Mouse (Mus musculus) megakaryocyte-erythroid progenitor cell, adult 5-6 weeks (primary cell): Measurements from ENCODE around the gene Son. TPM values are rescaled to one million over a fixed set of nuclear protein-coding genes. Genes with fewer than 3 reads are reported as not detected.

Experiments used
- ATAC-seq: replicated peaks from 2 replicates; pipeline ENCODE4 v1.8.0; 2016; ENCODE audit warnings: mild to moderate bottlenecking, inconsistent platforms; ENCODE audit not compliant: severe bottlenecking, poor library complexity, low FRiP score, low TSS enrichment
- total RNA-seq, 2 experiments: library from RNA; stranded (forward) in 1 of 2; stranded (reverse) in 1 of 2; fragments of 200-1000, 215-1000 nt in 1 of 2; fragments of >200 nt in 1 of 2; fragmentation: Nextera tagmentation in 1 of 2; gene quantifications; 2 replicates each; pipeline ENCODE4 v1.2.3; 2014 to 2017

Son gene
- total RNA-seq, 2 experiments from 2014 or later, result 196 to 233 TPM

GRCm38 (mm10) chr16:91678147-91678911 lies 31.0 kb downstream of the Son start:
- ATAC-seq, result no peak

DNA sequence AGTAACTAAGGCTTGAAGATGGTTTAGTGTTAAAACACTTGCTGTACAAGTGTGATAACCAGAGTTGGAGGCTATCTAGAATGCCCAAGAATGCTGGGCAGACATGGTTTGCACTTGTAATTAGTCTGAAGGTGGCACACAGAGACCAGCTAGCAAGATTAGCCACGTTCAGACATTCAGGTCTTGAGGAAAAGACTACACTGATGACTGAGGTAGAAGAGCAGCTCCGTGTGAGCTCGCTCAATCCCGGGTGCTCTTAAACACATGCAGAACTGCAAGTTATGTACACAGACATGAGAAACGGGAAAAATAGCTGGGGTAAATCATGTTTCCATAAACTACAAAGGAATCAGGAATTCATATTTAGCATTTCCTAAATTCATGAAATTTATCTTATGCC lies 33.4 kb downstream of the Son start:
- ATAC-seq, result 0 out of 2 replicates have a peak, but pooled peaks have one; percentile 42

GRCm38 (mm10) chr16:91685526-91685925 lies 38.2 kb downstream of the Son start:
- ATAC-seq, result no peak

- ATAC-seq, result no peak
Measured at GRCm38 (mm10) chr16:91686369-91686768, 39.1 kb downstream of the Son start.

DNA sequence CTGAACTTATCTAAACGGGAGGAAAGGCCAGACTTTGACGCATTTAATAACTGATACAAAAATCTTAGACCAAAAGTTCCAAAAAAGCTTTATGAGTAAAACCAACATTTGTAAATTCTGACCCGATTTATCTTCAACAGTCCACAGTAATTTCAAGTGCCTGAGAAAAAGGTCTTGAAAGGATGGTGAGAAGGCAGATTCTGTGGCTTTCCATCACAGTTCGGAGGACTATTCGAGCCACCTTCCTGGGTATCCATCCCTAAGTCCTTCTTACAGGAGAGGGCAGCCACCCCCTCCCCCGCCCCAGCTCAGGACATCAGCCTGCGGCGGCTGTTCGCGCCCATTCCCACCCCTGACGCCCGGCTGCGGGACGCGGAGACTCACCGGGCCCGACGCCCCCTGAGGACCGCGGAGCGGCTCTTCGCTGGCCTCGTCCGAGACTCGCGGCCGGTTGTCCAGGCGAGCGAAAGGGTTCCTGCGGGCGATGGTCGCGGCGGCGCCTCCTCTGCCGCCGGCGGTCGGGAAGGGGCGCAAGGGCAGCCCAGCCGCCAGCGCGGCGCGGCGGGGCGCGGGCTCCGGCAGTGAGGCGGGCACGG lies 40.8 kb downstream of the Son start:
- no peak for ATAC-seq

DNA sequence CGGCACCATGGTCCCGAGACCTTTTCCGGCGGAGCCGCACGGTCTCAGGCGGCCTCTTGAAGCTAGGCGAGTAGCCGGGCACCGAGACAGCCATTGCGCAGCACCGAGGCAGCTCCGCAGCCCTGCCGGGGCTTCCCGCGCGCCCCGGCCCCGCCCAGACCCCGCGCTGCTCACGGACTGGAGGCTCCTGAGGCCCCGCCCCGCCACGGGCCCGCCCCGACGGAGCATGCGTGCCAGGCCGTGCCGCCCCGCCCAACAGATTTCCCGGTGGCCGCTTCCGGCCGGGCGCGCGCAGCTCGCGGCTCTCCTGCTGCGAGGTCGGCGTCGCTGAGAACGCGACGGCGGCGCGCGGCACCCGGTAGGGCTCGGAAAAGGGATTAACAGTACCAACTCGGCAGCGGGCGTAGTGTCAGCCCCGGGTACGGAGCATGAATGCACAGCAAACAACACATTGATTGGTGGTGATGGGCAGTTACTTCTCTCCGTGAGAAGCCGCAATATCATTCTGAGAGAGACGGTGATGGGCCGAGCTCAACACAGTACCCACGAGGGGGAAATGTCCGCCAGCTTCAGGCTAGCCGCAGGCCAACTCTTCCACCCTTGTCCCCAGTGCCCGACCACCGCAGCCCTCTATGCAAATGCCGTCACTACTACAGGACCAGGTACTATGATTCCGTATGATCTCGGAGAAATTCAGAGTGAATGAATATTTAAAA lies 41.5 kb downstream of the Son start, which contains the start of gene Donson:
Gene Donson, minus strand, starts transcription at position 152 of the 716 bp plus-strand sequence.
- ATAC-seq, result peak; percentile 78

- peak; percentile 60 for ATAC-seq
Measured at GRCm38 (mm10) chr16:91689791-91690190, 42.5 kb downstream of the Son start.

DNA sequence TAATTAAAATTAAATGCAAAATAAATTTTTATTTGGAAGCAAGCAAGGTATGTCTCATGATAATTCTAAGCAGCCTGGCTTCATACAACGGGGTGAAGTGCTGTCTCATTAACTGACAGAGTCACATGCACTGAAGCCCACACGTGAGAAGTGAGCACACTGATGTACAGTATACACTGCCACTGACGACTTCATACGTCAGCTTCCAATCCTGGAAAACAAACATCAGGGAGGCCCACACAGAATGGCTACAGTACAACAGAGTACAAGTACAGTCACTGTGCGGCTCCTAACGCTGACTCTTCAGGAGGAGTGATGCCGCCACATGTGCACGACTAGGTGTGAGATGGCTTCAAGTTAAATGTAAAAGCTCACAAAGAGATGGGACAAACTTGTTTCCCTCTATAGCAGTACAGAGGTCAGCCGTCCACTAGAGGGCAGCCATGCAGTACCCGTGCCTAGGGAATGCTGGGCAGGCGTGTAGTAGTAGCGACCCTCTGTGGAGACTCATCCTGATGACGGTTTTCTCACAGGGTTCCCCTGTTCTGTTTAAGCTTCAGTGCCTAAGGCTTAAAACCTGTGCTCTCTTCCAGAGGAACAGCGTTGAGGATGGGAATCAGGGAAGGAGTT lies 47.3 kb downstream of the Son start:
- peak; percentile 85 for ATAC-seq

- ATAC-seq, result no peak
Measured at GRCm38 (mm10) chr16:91695108-91695755, 47.9 kb downstream of the Son start.

DNA sequence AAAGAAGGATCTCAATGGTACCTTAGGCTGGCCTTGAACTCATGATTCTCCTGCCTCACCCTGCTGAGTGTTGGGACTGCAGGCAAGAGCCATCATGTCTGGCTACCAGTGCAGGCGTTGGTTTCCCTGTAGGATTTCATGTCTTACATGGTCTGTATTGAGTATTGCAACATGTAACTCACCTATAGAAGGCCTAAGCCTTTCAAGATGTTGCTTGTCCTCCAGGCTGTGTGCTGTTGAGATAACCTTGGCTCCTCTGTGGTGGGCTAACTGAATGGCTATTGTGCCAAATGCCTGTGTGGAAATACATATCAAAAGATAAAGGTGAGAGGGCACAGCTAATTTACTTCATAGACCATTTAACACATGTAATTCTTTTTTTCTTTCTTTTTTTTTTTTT lies 51.7 kb downstream of the Son start:
- peak; percentile 62 for ATAC-seq

GRCm38 (mm10) chr16:91701908-91702307 lies 54.6 kb downstream of the Son start:
- no peak for ATAC-seq

GRCm38 (mm10) chr16:91702771-91703188 lies 55.5 kb downstream of the Son start:
- ATAC-seq, result peak; percentile 32; the same call in 1 of the 2 replicates

- ATAC-seq, result no peak
Measured at GRCm38 (mm10) chr16:91704603-91705340, 57.5 kb downstream of the Son start.

DNA sequence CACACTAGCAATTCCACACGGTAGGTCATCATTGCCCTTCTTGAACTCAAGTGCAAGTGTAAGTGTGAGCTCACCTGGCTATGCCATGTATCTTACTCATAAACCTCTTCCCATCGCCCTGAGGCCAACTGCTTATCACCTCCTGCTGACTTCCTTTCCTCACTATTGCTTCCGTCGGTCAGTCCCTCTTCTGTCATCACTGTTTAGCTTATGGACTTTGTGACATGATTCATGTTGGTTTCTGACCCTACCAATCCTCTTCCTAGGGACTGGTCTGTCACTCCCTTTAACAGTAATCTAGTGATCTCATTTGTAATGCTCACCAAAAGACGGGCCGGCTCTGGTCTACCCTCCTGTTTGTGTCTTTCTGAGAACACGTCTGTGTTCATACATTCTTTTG lies 62.9 kb downstream of the Son start:
- no peak for ATAC-seq

DNA sequence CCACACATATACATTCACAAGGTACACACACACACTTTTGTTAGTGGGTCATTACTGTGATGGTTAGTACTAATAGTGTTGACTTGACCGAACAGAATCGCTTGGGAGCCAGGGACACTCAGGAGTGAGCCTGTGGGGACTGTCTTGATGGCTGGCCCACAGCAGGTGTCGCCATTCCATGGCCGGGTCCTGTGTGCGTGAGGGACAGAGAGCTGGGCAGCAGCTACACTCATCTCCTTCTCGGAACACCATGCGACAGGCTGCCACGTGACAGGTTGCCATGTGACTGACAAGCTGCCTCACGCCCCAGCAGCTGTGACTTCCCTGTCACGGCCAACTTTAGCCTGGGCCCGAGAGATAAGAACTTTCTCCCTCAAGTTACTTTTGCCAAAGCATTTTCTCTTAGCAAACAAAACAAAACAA lies 69.6 kb downstream of the Son start:
- ATAC-seq, result peak; percentile 98

- peak; percentile 68 for ATAC-seq
Measured at GRCm38 (mm10) chr16:91717399-91717798, 70.1 kb downstream of the Son start.

GRCm38 (mm10) chr16:91724247-91724646 lies 76.9 kb downstream of the Son start:
- peak; percentile 33; the same call in 1 of the 2 replicates for ATAC-seq

GRCm38 (mm10) chr16:91727433-91727832 lies 80.1 kb downstream of the Son start:
- no peak for ATAC-seq
